Mouse (Mus musculus): Measurements from ENCODE around the gene Fbxo2. TPM values are rescaled to one million over a fixed set of nuclear protein-coding genes. Genes with fewer than 3 reads are reported as not detected.
"Not testable (repeated sequence)": the region's sequence is repeated elsewhere in the genome, so short reads cannot be mapped to it uniquely, and the experiment has no call there.

Gene Fbxo2
- polyA plus RNA-seq, 1 experiment from 2014 or later, result 0.97 TPM

- no peak overlapping the region for H3K4me3 ChIP-seq
- peaks cover 98% of the 10 kb centered on the region for H3K27me3 ChIP-seq (ENCODE audit: poor library complexity, severe bottlenecking)
- WGBS, result 28% methylated on average over 7 of the region's 7 CpGs
- DNase-seq (ENCODE audit: extremely low spot score, low spot score), result peak; percentile 71
- peaks cover 59% of the 10 kb centered on the region for H3K4me1 ChIP-seq
- no peaks in the 10 kb centered on the region for H3K36me3 ChIP-seq (replicated peaks)
- no peak overlapping the region for H3K27ac ChIP-seq
- no peaks in the 10 kb centered on the region for H3K9me3 ChIP-seq
These were observed 7.9 kb downstream of the Fbxo2 start for GRCm38 (mm10) chr4:148168287-148168686.

- H3K27me3 ChIP-seq (ENCODE audit: poor library complexity, severe bottlenecking), result peaks cover 98% of the 10 kb centered on the region
- H3K4me1 ChIP-seq, result peaks cover 57% of the 10 kb centered on the region
- H3K4me3 ChIP-seq, result no peak overlapping the region
- 23% methylated on average over 15 of the region's 15 CpGs for WGBS
- H3K27ac ChIP-seq, result no peak overlapping the region
- no peaks in the 10 kb centered on the region for H3K9me3 ChIP-seq
- no peak for DNase-seq (ENCODE audit: extremely low spot score, low spot score)
- H3K36me3 ChIP-seq (replicated peaks), result no peaks in the 10 kb centered on the region
These were observed 9.2 kb downstream of the Fbxo2 start for GRCm38 (mm10) chr4:148169586-148169985.

- H3K4me1 ChIP-seq, result peaks cover 48% of the 10 kb centered on the region
- H3K27me3 ChIP-seq (ENCODE audit: poor library complexity, severe bottlenecking), result peaks cover 98% of the 10 kb centered on the region
- 0% methylated on average over 2 of the region's 2 CpGs for WGBS
- H3K9me3 ChIP-seq, result no peaks in the 10 kb centered on the region
- H3K36me3 ChIP-seq (replicated peaks), result no peaks in the 10 kb centered on the region
- H3K27ac ChIP-seq, result no peak overlapping the region
- no peak overlapping the region for H3K4me3 ChIP-seq
- peak; percentile 76 for DNase-seq (ENCODE audit: extremely low spot score, low spot score)
These were observed 10.4 kb downstream of the Fbxo2 start for GRCm38 (mm10) chr4:148170842-148171241.

GRCm38 (mm10) chr4:148171261-148171660 lies 10.8 kb downstream of the Fbxo2 start:
- peaks cover 98% of the 10 kb centered on the region for H3K27me3 ChIP-seq (ENCODE audit: poor library complexity, severe bottlenecking)
- WGBS, result 9% methylated on average over 3 of the region's 3 CpGs
- H3K9me3 ChIP-seq, result no peaks in the 10 kb centered on the region
- peaks cover 46% of the 10 kb centered on the region for H3K4me1 ChIP-seq
- no peak overlapping the region for H3K4me3 ChIP-seq
- no peak overlapping the region for H3K27ac ChIP-seq
- DNase-seq (ENCODE audit: extremely low spot score, low spot score), result no peak
- H3K36me3 ChIP-seq (replicated peaks), result no peaks in the 10 kb centered on the region

- Histone ChIP-seq H3K9me3 (no peaks in the 10 kb centered on the region), H3K27me3 (ENCODE audit: poor library complexity, severe bottlenecking) (peaks cover 99% of the 10 kb centered on the region), H3K4me1 (peaks cover 37% of the 10 kb centered on the region), H3K4me3 (peak overlapping the region; percentile 27), H3K36me3 (replicated peaks) (no peaks in the 10 kb centered on the region), H3K27ac (no peak overlapping the region)
- peak; percentile 40 for DNase-seq (ENCODE audit: extremely low spot score, low spot score)
- WGBS, result under 1% methylated on average over 30 of the region's 30 CpGs
These were observed 13.5 kb downstream of the Fbxo2 start for GRCm38 (mm10) chr4:148173811-148174494.

GRCm38 (mm10) chr4:148174495-148174862 lies 14.1 kb downstream of the Fbxo2 start:
- Histone ChIP-seq H3K4me1 (peaks cover 35% of the 10 kb centered on the region), H3K36me3 (replicated peaks) (no peaks in the 10 kb centered on the region), H3K9me3 (no peaks in the 10 kb centered on the region), H3K27ac (no peak overlapping the region), H3K4me3 (peak overlapping the region; percentile 27; the same call in 1 of the 2 replicates), H3K27me3 (ENCODE audit: poor library complexity, severe bottlenecking) (peaks cover 99% of the 10 kb centered on the region)
- DNase-seq (ENCODE audit: extremely low spot score, low spot score), result no peak
- WGBS, result 4% methylated on average over 12 of the region's 12 CpGs

- DNase-seq (ENCODE audit: extremely low spot score, low spot score); H3K4me3 ChIP-seq; H3K27ac ChIP-seq; H3K9me3 ChIP-seq; H3K36me3 ChIP-seq (replicated peaks): not testable (repeated sequence)
- 87% methylated on average over 5 of the region's 6 CpGs for WGBS
- H3K4me1 ChIP-seq, result peaks cover 23% of the 10 kb centered on the region
- peaks cover 96% of the 10 kb centered on the region for H3K27me3 ChIP-seq (ENCODE audit: poor library complexity, severe bottlenecking)
These were observed 16.2 kb downstream of the Fbxo2 start for GRCm38 (mm10) chr4:148176603-148177002.

- Histone ChIP-seq H3K4me3 (no peak overlapping the region), H3K4me1 (peaks cover 32% of the 10 kb centered on the region), H3K9me3 (no peaks in the 10 kb centered on the region), H3K36me3 (replicated peaks) (no peaks in the 10 kb centered on the region), H3K27ac (no peak overlapping the region), H3K27me3 (ENCODE audit: poor library complexity, severe bottlenecking) (peaks cover 96% of the 10 kb centered on the region)
- no peak for DNase-seq (ENCODE audit: extremely low spot score, low spot score)
These were observed 17.3 kb downstream of the Fbxo2 start for GRCm38 (mm10) chr4:148177716-148178115.

GRCm38 (mm10) chr4:148181483-148181882 lies 21.1 kb downstream of the Fbxo2 start:
- H3K4me3 ChIP-seq, result no peak overlapping the region
- H3K36me3 ChIP-seq (replicated peaks), result no peaks in the 10 kb centered on the region
- no peak overlapping the region for H3K27ac ChIP-seq
- peaks cover 85% of the 10 kb centered on the region for H3K27me3 ChIP-seq (ENCODE audit: poor library complexity, severe bottlenecking)
- WGBS, result 91% methylated on average over 12 of the region's 12 CpGs
- no peak for DNase-seq (ENCODE audit: extremely low spot score, low spot score)
- peaks cover 31% of the 10 kb centered on the region for H3K4me1 ChIP-seq
- no peaks in the 10 kb centered on the region for H3K9me3 ChIP-seq

GRCm38 (mm10) chr4:148182363-148182762 lies 21.9 kb downstream of the Fbxo2 start:
- no peaks in the 10 kb centered on the region for H3K9me3 ChIP-seq
- H3K27me3 ChIP-seq (ENCODE audit: poor library complexity, severe bottlenecking), result peaks cover 81% of the 10 kb centered on the region
- no peaks in the 10 kb centered on the region for H3K36me3 ChIP-seq (replicated peaks)
- WGBS, result 31% methylated on average over 8 of the region's 8 CpGs
- no peak overlapping the region for H3K27ac ChIP-seq
- no peak for DNase-seq (ENCODE audit: extremely low spot score, low spot score)
- H3K4me1 ChIP-seq, result peaks cover 31% of the 10 kb centered on the region
- H3K4me3 ChIP-seq, result no peak overlapping the region

- Histone ChIP-seq H3K4me3 (no peak overlapping the region), H3K36me3 (replicated peaks) (no peaks in the 10 kb centered on the region), H3K27me3 (ENCODE audit: poor library complexity, severe bottlenecking) (peaks cover 60% of the 10 kb centered on the region; the same call in 1 of the 2 replicates), H3K4me1 (peaks cover 31% of the 10 kb centered on the region), H3K27ac (peak overlapping the region; percentile 27), H3K9me3 (no peaks in the 10 kb centered on the region)
- DNase-seq (ENCODE audit: extremely low spot score, low spot score), result no peak
- 34% methylated on average over 9 of the region's 9 CpGs for WGBS
These were observed 24.1 kb downstream of the Fbxo2 start for GRCm38 (mm10) chr4:148184564-148184963.

GRCm38 (mm10) chr4:148185819-148186218 lies 25.4 kb downstream of the Fbxo2 start:
- Histone ChIP-seq H3K4me1 (peaks cover 37% of the 10 kb centered on the region), H3K4me3 (no peak overlapping the region), H3K9me3 (no peaks in the 10 kb centered on the region), H3K27me3 (ENCODE audit: poor library complexity, severe bottlenecking) (peaks cover 51% of the 10 kb centered on the region; the same call in 1 of the 2 replicates), H3K36me3 (replicated peaks) (no peaks in the 10 kb centered on the region), H3K27ac (no peak overlapping the region)
- DNase-seq (ENCODE audit: extremely low spot score, low spot score), result no peak
- WGBS, result 75% methylated on average over 4 of the region's 4 CpGs

- H3K9me3 ChIP-seq; H3K36me3 ChIP-seq (replicated peaks); H3K27ac ChIP-seq; DNase-seq (ENCODE audit: extremely low spot score, low spot score); H3K4me3 ChIP-seq: not testable (repeated sequence)
- Histone ChIP-seq H3K4me1 (peaks cover 35% of the 10 kb centered on the region), H3K27me3 (ENCODE audit: poor library complexity, severe bottlenecking) (peaks cover 32% of the 10 kb centered on the region; the same call in 1 of the 2 replicates)
- 78% methylated on average over 1 of the region's 1 CpGs for WGBS
These were observed 28.3 kb downstream of the Fbxo2 start for GRCm38 (mm10) chr4:148188767-148189166.
